Mouse (Mus musculus) spleen, embryonic (tissue): ENCODE measurements around the gene Tspan10.

Experiments used
- CTCF ChIA-PET: fragments of 350-600 bp; sonication (Branson Sonifier 250); formaldehyde crosslinking; loops from one replicate; lab custom pipeline; 2022; lab: Charles Lee

The Tspan10 gene

GRCm38 (mm10) chr11:120491317-120492023 lies 49.0 kb downstream of the Tspan10 start, which contains the start of gene Slc25a10:
Slc25a10 (plus strand) TSS chr11:120491840.
- CTCF ChIA-PET = interaction anchor here (0.5 to 1.0 kb wide), 3 partner anchors 103 to 332 kb away, joined by 3 to 10 read pairs (median 3); no protein-coding TSS in a partner anchor

DNA sequence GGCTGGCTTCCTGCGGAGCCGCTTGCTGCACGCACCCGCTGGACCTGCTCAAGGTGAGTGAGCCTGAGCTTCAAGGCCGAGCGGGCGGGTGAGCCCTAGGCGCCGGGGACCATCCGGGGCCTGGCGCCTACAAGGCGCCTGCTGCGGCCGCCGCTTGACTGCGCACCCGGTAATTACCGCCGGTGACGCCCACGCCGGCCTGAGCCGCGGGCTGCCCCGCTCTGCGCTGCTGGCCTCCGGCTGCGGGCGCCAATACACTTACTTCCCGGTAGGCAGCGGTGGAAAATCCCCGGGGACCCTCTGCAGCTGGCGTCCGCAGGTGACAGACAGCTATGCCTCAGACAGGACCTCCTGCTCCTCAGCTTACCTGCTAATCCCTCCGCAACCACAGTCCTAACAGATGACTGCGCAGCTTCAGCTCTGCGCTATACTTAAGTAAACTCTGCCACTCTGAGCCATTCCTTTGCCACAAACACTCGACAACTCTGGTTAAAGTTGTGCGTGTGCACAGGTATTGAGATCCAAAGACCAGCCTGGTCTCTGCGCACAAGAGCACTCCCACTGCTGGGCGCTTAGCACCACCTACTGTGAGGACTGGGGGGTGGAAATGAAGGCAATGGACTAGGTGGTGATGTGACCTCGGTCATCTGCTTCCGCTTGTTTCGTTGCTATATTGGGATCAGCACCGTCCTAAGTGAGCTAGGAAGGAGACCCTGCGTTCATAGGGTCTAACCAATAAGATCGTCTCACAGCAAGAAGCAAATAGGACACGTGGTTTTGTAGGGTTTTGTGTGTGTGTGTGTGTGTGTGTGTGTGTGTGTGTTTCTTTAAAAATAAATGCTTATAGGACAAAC lies 49.8 kb downstream of the Tspan10 start:
- CTCF ChIA-PET = interaction anchor here (0.5 to 1.0 kb wide), 4 partner anchors 77 to 331 kb away, joined by 3 to 10 read pairs (median 4); no protein-coding TSS in a partner anchor

- CTCF ChIA-PET = interaction anchor here (0.7 kb wide), 1 partner anchor 76 kb away, joined by 4 read pairs; no protein-coding TSS in a partner anchor
These were observed 50.4 kb downstream of the Tspan10 start for GRCm38 (mm10) chr11:120492878-120493203.

DNA sequence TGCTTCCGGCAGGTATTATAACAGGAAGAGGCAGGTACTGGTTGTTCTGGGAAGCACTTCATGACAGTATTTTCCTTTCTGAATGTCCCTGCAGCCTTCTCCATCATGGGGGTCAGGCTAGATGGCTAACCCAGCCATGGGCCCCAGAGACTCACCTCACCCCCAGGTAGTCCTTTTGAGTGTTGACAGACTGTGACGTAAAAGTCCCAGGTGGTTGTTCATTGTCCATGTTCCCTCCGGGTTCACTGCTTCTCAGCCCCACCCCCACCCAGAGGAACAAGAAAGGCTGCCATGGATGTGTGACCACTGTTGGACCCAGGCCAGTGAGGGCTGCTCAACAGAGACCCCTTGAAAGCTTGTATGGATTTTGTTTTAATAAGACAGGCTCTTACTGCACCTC lies 50.9 kb downstream of the Tspan10 start:
- CTCF ChIA-PET = interaction anchor here (0.7 kb wide), 1 partner anchor 75 kb away, joined by 4 read pairs; no protein-coding TSS in a partner anchor

DNA sequence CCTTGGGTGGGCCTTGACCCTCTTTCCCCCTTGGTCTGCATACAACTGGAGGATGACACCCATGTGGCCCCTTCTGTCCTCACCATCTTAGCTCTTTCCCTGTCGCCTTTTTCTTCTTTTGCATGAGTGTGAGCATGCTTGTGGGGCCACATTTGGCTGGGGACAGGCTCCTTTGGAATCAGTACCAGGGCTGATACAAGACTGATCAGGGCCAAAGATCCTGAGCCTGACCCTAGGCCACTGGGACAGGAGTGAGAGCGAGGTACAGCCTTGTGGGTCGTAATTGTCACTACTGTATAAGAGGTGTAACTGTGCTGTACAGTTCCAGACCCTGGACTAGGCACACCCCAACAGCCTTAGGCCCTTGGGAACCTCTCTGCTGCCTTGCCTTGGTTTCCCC lies 51.5 kb downstream of the Tspan10 start:
- CTCF ChIA-PET = no interaction called here
